Mouse (Mus musculus) myocyte (in vitro differentiated cells): Measurements from ENCODE around the gene Apba1.

ENCODE experiments used
- E2F4 ChIP-seq: IDR thresholded peaks from one replicate; pipeline ENCODE4 v1.6.1; 2011; ENCODE audit warnings: mild to moderate bottlenecking, control low read depth, moderate library complexity; ENCODE audit not compliant: insufficient read depth
- SRF ChIP-seq: IDR thresholded peaks from one replicate; pipeline ENCODE4 v1.6.1; 2011; ENCODE audit warnings: low read depth; ENCODE audit not compliant: control insufficient read depth, insufficient read length

DNA sequence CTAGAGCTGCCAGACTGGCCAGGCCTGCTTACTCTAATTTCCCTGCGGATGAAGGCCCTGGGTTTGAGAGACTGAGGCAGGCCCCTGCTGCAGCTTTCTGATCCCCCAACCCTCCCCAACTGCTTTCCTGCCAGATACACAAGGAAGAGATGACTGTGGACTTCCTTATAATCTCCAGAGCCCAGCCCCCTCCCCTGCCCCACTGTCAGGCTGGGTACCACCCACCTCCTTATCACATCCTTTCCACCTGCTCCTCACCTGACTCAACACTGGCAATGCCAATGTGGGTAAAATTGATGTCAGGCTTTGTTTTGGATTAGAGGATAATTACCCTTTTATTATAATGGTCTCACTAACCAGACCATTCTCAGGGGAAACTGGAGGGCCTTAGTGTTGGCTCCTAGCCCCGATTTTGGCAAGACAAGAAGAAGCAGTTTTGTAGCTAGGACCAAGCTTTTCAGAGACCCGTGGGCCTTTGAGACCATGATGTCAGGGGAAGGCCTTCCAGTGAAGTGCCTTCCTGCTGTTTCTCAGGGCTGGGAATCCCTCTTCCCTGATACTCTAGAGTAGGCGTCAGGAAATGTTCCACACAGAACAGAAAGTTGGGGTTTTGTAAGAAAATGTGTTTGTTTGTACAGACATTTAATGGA, 44.7 kb downstream of the Apba1 start:
- TF ChIP-seq SRF: no peak
- TF ChIP-seq E2F4: no peak
